Mouse (Mus musculus) spleen, adult 2 months (tissue): ENCODE data around the gene Tor1a. TPM values are rescaled to one million over a fixed set of nuclear protein-coding genes. Genes with fewer than 3 reads are reported as not detected.
A peak's percentile ranks its signal among the peaks of the same experiment; 100 is the strongest.
"Not testable (repeated sequence)": the region's sequence is repeated elsewhere in the genome, so short reads cannot be mapped to it uniquely, and the experiment has no call there.

ENCODE experiments used
- DNase-seq, 2 experiments: peaks; one replicate each; pipeline versions ENCODE4 v3.0.0 to v3.0.0-alpha.2; 2012 to 2021; ENCODE audit warnings: low spot score in 2 of 2, low read depth in 1 of 2
- H3K27ac ChIP-seq: fragments of 200-500 bp; 2 replicates; pipeline ENCODE4 v1.5.1; 2012; ENCODE audit warnings: low read length, inconsistent platforms; ENCODE audit not compliant: insufficient read depth
- H3K27me3 ChIP-seq: fragments of 200-500 bp; 2 replicates; pipeline ENCODE4 v1.6.1; 2012; ENCODE audit warnings: mild to moderate bottlenecking, moderate library complexity, low read length, inconsistent platforms; ENCODE audit not compliant: control insufficient read depth, insufficient read depth
- H3K36me3 ChIP-seq: fragments of 200-500 bp; 2 replicates; pipeline ENCODE4 v1.6.1; 2012; ENCODE audit warnings: mild to moderate bottlenecking, low read length, inconsistent platforms; ENCODE audit not compliant: control insufficient read depth, insufficient read depth
- H3K4me1 ChIP-seq: fragments of 200-500 bp; 2 replicates; pipeline ENCODE4 v1.6.1; 2011; ENCODE audit warnings: inconsistent platforms; ENCODE audit not compliant: control insufficient read depth, insufficient read depth, insufficient read length
- H3K4me3 ChIP-seq: fragments of 200-500 bp; 2 replicates; pipeline ENCODE4 v1.5.1; 2011; ENCODE audit warnings: mild to moderate bottlenecking, inconsistent platforms; ENCODE audit not compliant: insufficient read depth, insufficient read length; ENCODE audit errors: extremely low read depth
- CTCF ChIP-seq: fragments of 200-500 bp; IDR thresholded peaks from 2 replicates; pipeline ENCODE4 v1.5.1; 2011; ENCODE audit warnings: mild to moderate bottlenecking, inconsistent platforms; ENCODE audit not compliant: insufficient read depth, insufficient read length, insufficient replicate concordance; ENCODE audit errors: extremely low read depth
- POLR2A ChIP-seq: fragments of 200-500 bp; IDR thresholded peaks from 2 replicates; pipeline ENCODE4 v1.6.1; 2011; ENCODE audit warnings: low read depth, low read length, inconsistent platforms
- WGBS: fragments of 180-500 bp; shearing (Covaris S2); methylation state at CpG from one replicate; pipeline ENCODE4 v1.1.7; 2018; 5-methylcytosine and 5-hydroxymethylcytosine counted together
- polyA plus RNA-seq: library from polyadenylated mRNA; depleted of rRNA; stranded (reverse); fragments of >200 nt; gene quantifications from 2 replicates; pipeline ENCODE4 v1.2.3, GENCODE M21; 2012

Gene Tor1a
- polyA plus RNA-seq, 1 experiment: 31.3 TPM

- Histone ChIP-seq H3K27me3 (no peaks in the 10 kb centered on the region), H3K4me3 (no peak overlapping the region), H3K27ac (no peak overlapping the region), H3K4me1 (peaks cover 8% of the 10 kb centered on the region; the same call in 1 of the 2 replicates), H3K36me3 (peaks cover 24% of the 10 kb centered on the region)
- DNase-seq: peak in 1 of 2 experiments; percentile 26
- no peak for TF ChIP-seq POLR2A
- WGBS: 38% methylated on average over 6 of the region's 6 CpGs
Observed at GRCm38 (mm10) chr2:30954797-30955196, 12.9 kb downstream of the Tor1a start.

GRCm38 (mm10) chr2:30952824-30953490, 14.8 kb downstream of the Tor1a start, which contains the start of gene Tor1b:
TSS of gene Tor1b (plus strand) at chr2:30952959.
- peaks cover 10% of the 10 kb centered on the region for H3K36me3 ChIP-seq
- H3K27ac ChIP-seq: peak within 1 kb of the TSS; percentile 76
- under 1% methylated on average over 60 of the region's 60 CpGs for WGBS
- peak; percentile 2; the same call in 1 of the 2 replicates for TF ChIP-seq CTCF
- peak; percentile 97 for TF ChIP-seq POLR2A
- peaks cover 8% of the 10 kb centered on the region; the same call in 1 of the 2 replicates for H3K4me1 ChIP-seq
- H3K4me3 ChIP-seq: peak within 1 kb of the TSS; percentile 96
- no peaks in the 10 kb centered on the region for H3K27me3 ChIP-seq
- DNase-seq: peak; percentile 76 to 79

GRCm38 (mm10) chr2:30952457-30952823, 15.3 kb downstream of the Tor1a start:
- Histone ChIP-seq H3K27me3 (no peaks in the 10 kb centered on the region), H3K4me1 (peaks cover 8% of the 10 kb centered on the region; the same call in 1 of the 2 replicates), H3K4me3 (peak overlapping the region; percentile 26; the same call in 1 of the 2 replicates), H3K27ac (no peak overlapping the region), H3K36me3 (peaks cover 9% of the 10 kb centered on the region)
- DNase-seq: no peak
- WGBS: 41% methylated on average over 5 of the region's 5 CpGs
- no peak for TF ChIP-seq CTCF

- no peaks in the 10 kb centered on the region for H3K27me3 ChIP-seq
- DNase-seq: peak; percentile 62 to 72
- WGBS: 1% methylated on average over 16 of the region's 16 CpGs
- H3K27ac ChIP-seq: peak overlapping the region; percentile 72
- H3K4me1 ChIP-seq: no peaks in the 10 kb centered on the region
- H3K4me3 ChIP-seq: peak overlapping the region; percentile 94
- H3K36me3 ChIP-seq: no peaks in the 10 kb centered on the region
- no peak for TF ChIP-seq POLR2A
- peak; percentile 94 for TF ChIP-seq CTCF
Observed at GRCm38 (mm10) chr2:30942603-30943011, 25.1 kb downstream of the Tor1a start.

GRCm38 (mm10) chr2:30942116-30942515, 25.6 kb downstream of the Tor1a start:
- H3K4me3 ChIP-seq, DNase-seq: not testable (repeated sequence)

GRCm38 (mm10) chr2:30941586-30941985, 26.1 kb downstream of the Tor1a start:
- no peak for TF ChIP-seq POLR2A
- no peak for TF ChIP-seq CTCF
- H3K27ac ChIP-seq: no peak overlapping the region
- no peaks in the 10 kb centered on the region for H3K4me1 ChIP-seq
- no peak overlapping the region for H3K4me3 ChIP-seq
- H3K27me3 ChIP-seq: no peaks in the 10 kb centered on the region
- WGBS: 72% methylated on average over 5 of the region's 5 CpGs
- no peaks in the 10 kb centered on the region for H3K36me3 ChIP-seq
- DNase-seq: no peak

More at GRCm38 (mm10) chr2:30942116-30942515, 25.6 kb downstream of the Tor1a start:
- not testable (repeated sequence) for H3K4me1 ChIP-seq, H3K27ac ChIP-seq, H3K27me3 ChIP-seq, H3K36me3 ChIP-seq
- WGBS: 14% methylated on average over 7 of the region's 7 CpGs

GRCm38 (mm10) chr2:30938574-30938991, 29.1 kb downstream of the Tor1a start:
- no peak overlapping the region for H3K4me3 ChIP-seq
- no peaks in the 10 kb centered on the region for H3K27me3 ChIP-seq
- H3K36me3 ChIP-seq: no peaks in the 10 kb centered on the region
- no peaks in the 10 kb centered on the region for H3K4me1 ChIP-seq
- 74% methylated on average over 4 of the region's 4 CpGs for WGBS
- no peak for DNase-seq
- no peak for TF ChIP-seq CTCF
- no peak for TF ChIP-seq POLR2A
- no peak overlapping the region for H3K27ac ChIP-seq

GRCm38 (mm10) chr2:30937731-30938130, 30.0 kb downstream of the Tor1a start:
- TF ChIP-seq CTCF (no peak), POLR2A (no peak)
- H3K27ac ChIP-seq: no peak overlapping the region
- WGBS: 81% methylated on average over 8 of the region's 8 CpGs
- H3K4me3 ChIP-seq: no peak overlapping the region
- DNase-seq: no peak
- no peaks in the 10 kb centered on the region for H3K4me1 ChIP-seq
- no peaks in the 10 kb centered on the region for H3K27me3 ChIP-seq
- no peaks in the 10 kb centered on the region for H3K36me3 ChIP-seq
